Mouse (Mus musculus) forebrain, postnatal 0 days (tissue): ENCODE measurements at regions not wholly inside any gene's neighbourhood (a gene's known extent, or its start where the extent isn't known, plus 50 kb on each side); places are given as distances from the start of the nearest gene placed in this dataset.
"Not testable (repeated sequence)": the region's sequence is repeated elsewhere in the genome, so short reads cannot be mapped to it uniquely, and the experiment has no call there.

ENCODE experiments used
- ATAC-seq: fragments of 200-750 bp; cut with Nextera tagmentation; 2 replicates; pipeline ENCODE4 v1.8.0; 2017; ENCODE audit warnings: mild to moderate bottlenecking, moderate library complexity
- DNase-seq: peaks from one replicate; pipeline ENCODE4 v3.0.0-alpha.2; 2015
- H3K27ac ChIP-seq: fragments of 300-500 bp; sonication (generic); 2 replicates; pipeline ENCODE4 v1.5.1; 2014; ENCODE audit warnings: low read depth, mild to moderate bottlenecking, antibody characterized with exemption, low read length, moderate library complexity, mixed read lengths
- H3K27me3 ChIP-seq: fragments of 300-500 bp; sonication (generic); 2 replicates; pipeline ENCODE4 v1.6.1; 2014; ENCODE audit warnings: mild to moderate bottlenecking, low read length, mixed read lengths; ENCODE audit not compliant: insufficient read depth
- H3K36me3 ChIP-seq: fragments of 300-500 bp; sonication (generic); 2 replicates; pipeline ENCODE4 v1.6.1; 2014; ENCODE audit warnings: mild to moderate bottlenecking, moderate library complexity; ENCODE audit not compliant: insufficient read depth
- H3K4me1 ChIP-seq: fragments of 300-500 bp; sonication (generic); 2 replicates; pipeline ENCODE4 v1.6.1; 2014; ENCODE audit warnings: antibody characterized with exemption; ENCODE audit not compliant: insufficient read depth
- H3K4me2 ChIP-seq: fragments of 300-500 bp; sonication (generic); 2 replicates; pipeline ENCODE4 v1.6.1; 2014; ENCODE audit warnings: low read depth, mild to moderate bottlenecking, moderate library complexity
- H3K4me3 ChIP-seq: fragments of 300-500 bp; sonication (generic); 2 replicates; pipeline ENCODE4 v1.5.1; 2014; ENCODE audit warnings: low read depth, low read length, mixed read lengths
- H3K9ac ChIP-seq: fragments of 300-500 bp; sonication (generic); 2 replicates; pipeline ENCODE4 v1.6.1; 2014; ENCODE audit warnings: mild to moderate bottlenecking
- H3K9me3 ChIP-seq: fragments of 300-500 bp; sonication (generic); 2 replicates; pipeline ENCODE4 v1.6.1; 2016; ENCODE audit warnings: low read length
- CTCF ChIP-seq: sonication (generic); IDR thresholded peaks from 2 replicates; pipeline ENCODE4 v1.5.1; 2016; ENCODE audit warnings: antibody characterized with exemption, control low read depth, low read depth
- WGBS: fragments of 180-500 bp; shearing (Covaris S2); extraction: QIAGEN DNeasy Blood & Tissue Kit; methylation state at CpG from one replicate; pipeline ENCODE4 v1.1.7; 2014; 5-methylcytosine and 5-hydroxymethylcytosine counted together

GRCm38 (mm10) chr5:6590058-6590457 lies 713.9 kb upstream of the Tex47 start:
- ATAC-seq (peak; percentile 89), DNase-seq (peak; percentile 73)
- TF ChIP-seq CTCF: no peak
- H3K36me3 ChIP-seq: no peaks in the 10 kb centered on the region
- H3K9me3 ChIP-seq: no peaks in the 10 kb centered on the region
- H3K9ac ChIP-seq: no peak overlapping the region
- H3K27ac ChIP-seq: no peak overlapping the region
- H3K4me3 ChIP-seq: no peak overlapping the region
- no peaks in the 10 kb centered on the region for H3K27me3 ChIP-seq
- 40% methylated on average over 4 of the region's 4 CpGs for WGBS
- H3K4me2 ChIP-seq: no peak overlapping the region
- no peaks in the 10 kb centered on the region for H3K4me1 ChIP-seq

GRCm38 (mm10) chr5:6611151-6611550 lies 692.8 kb upstream of the Tex47 start:
- not testable (repeated sequence) for ATAC-seq, H3K36me3 ChIP-seq, H3K27ac ChIP-seq, DNase-seq, H3K9me3 ChIP-seq, H3K27me3 ChIP-seq, H3K4me1 ChIP-seq, H3K4me2 ChIP-seq, H3K4me3 ChIP-seq, H3K9ac ChIP-seq
- WGBS: 81% methylated on average over 3 of the region's 3 CpGs

GRCm38 (mm10) chr5:6644869-6645268 lies 659.0 kb upstream of the Tex47 start:
- no peaks in the 10 kb centered on the region for H3K36me3 ChIP-seq
- H3K4me2 ChIP-seq: no peak overlapping the region
- H3K27ac ChIP-seq: no peak overlapping the region
- H3K4me3 ChIP-seq: no peak overlapping the region
- H3K9me3 ChIP-seq: no peaks in the 10 kb centered on the region
- H3K4me1 ChIP-seq: no peaks in the 10 kb centered on the region
- no peak overlapping the region for H3K9ac ChIP-seq
- no peak for TF ChIP-seq CTCF
- ATAC-seq (no peak), DNase-seq (no peak)
- H3K27me3 ChIP-seq: no peaks in the 10 kb centered on the region
- 42% methylated on average over 3 of the region's 3 CpGs for WGBS

GRCm38 (mm10) chr5:6676211-6676610 lies 627.7 kb upstream of the Tex47 start:
- not testable (repeated sequence) for H3K4me3 ChIP-seq, H3K4me2 ChIP-seq, H3K4me1 ChIP-seq, H3K9me3 ChIP-seq, H3K9ac ChIP-seq, H3K36me3 ChIP-seq, H3K27me3 ChIP-seq, H3K27ac ChIP-seq, DNase-seq, ATAC-seq
- 37% methylated on average over 3 of the region's 3 CpGs for WGBS

- no peaks in the 10 kb centered on the region for H3K36me3 ChIP-seq
- no peaks in the 10 kb centered on the region for H3K9me3 ChIP-seq
- TF ChIP-seq CTCF: no peak
- ATAC-seq (no peak), DNase-seq (no peak)
- H3K9ac ChIP-seq: no peak overlapping the region
- H3K4me2 ChIP-seq: no peak overlapping the region
- H3K27me3 ChIP-seq: no peaks in the 10 kb centered on the region
- no peak overlapping the region for H3K27ac ChIP-seq
- no peaks in the 10 kb centered on the region for H3K4me1 ChIP-seq
- no peak overlapping the region for H3K4me3 ChIP-seq
- 81% methylated on average over 4 of the region's 4 CpGs for WGBS
Observed at GRCm38 (mm10) chr5:6709668-6710309, 594.1 kb upstream of the Tex47 start.

- no peaks in the 10 kb centered on the region for H3K27me3 ChIP-seq
- no peak overlapping the region for H3K4me3 ChIP-seq
- ATAC-seq (no peak), DNase-seq (no peak)
- H3K9me3 ChIP-seq: no peaks in the 10 kb centered on the region
- 68% methylated on average over 1 of the region's 1 CpGs for WGBS
- no peak for TF ChIP-seq CTCF
- H3K27ac ChIP-seq: no peak overlapping the region
- no peak overlapping the region for H3K4me2 ChIP-seq
- no peaks in the 10 kb centered on the region for H3K36me3 ChIP-seq
- H3K9ac ChIP-seq: no peak overlapping the region
- H3K4me1 ChIP-seq: no peaks in the 10 kb centered on the region
Observed at GRCm38 (mm10) chr5:6716179-6716578, 587.7 kb upstream of the Tex47 start.

- ATAC-seq: no peak
- DNase-seq: no peak
- Histone ChIP-seq H3K4me3 (no peak overlapping the region), H3K27me3 (no peaks in the 10 kb centered on the region), H3K9me3 (no peaks in the 10 kb centered on the region), H3K9ac (no peak overlapping the region), H3K27ac (no peak overlapping the region), H3K4me1 (no peaks in the 10 kb centered on the region), H3K4me2 (no peak overlapping the region), H3K36me3 (no peaks in the 10 kb centered on the region)
- WGBS: 75% methylated on average over 1 of the region's 1 CpGs
- no peak for TF ChIP-seq CTCF
Observed at GRCm38 (mm10) chr5:6716630-6717029, 587.3 kb upstream of the Tex47 start.
